Mouse (Mus musculus) kidney, embryonic 14.5 days (tissue): Measurements from ENCODE around the gene Unc13d. TPM values are rescaled to one million over a fixed set of nuclear protein-coding genes. Genes with fewer than 3 reads are reported as not detected.
"Not testable (repeated sequence)": the region's sequence is repeated elsewhere in the genome, so short reads cannot be mapped to it uniquely, and the experiment has no call there.

ENCODE experiments used
- ATAC-seq: fragments of 200-750 bp; cut with Nextera tagmentation; 2 replicates; pipeline ENCODE4 v1.8.0; 2017; ENCODE audit warnings: moderate number of reproducible peaks, mild to moderate bottlenecking, moderate TSS enrichment, moderate library complexity; ENCODE audit not compliant: low FRiP score, low TSS enrichment
- H3K27ac ChIP-seq: fragments of 300-500 bp; sonication (generic); 2 replicates; pipeline ENCODE4 v1.5.1; 2014; ENCODE audit warnings: low read depth, mild to moderate bottlenecking, low read length, moderate library complexity, mixed read lengths
- H3K27me3 ChIP-seq: fragments of 300-500 bp; sonication (generic); 2 replicates; pipeline ENCODE4 v1.6.1; 2014; ENCODE audit warnings: mild to moderate bottlenecking, low read length; ENCODE audit not compliant: control insufficient read depth, insufficient read depth
- H3K36me3 ChIP-seq: fragments of 300-500 bp; sonication (generic); 2 replicates; pipeline ENCODE4 v1.6.1; 2014; ENCODE audit warnings: low read length, mixed read lengths; ENCODE audit not compliant: control insufficient read depth, insufficient read depth
- H3K4me1 ChIP-seq: fragments of 300-500 bp; sonication (generic); 2 replicates; pipeline ENCODE4 v1.6.1; 2014; ENCODE audit warnings: low read length, mixed read lengths; ENCODE audit not compliant: control insufficient read depth, insufficient read depth
- H3K4me2 ChIP-seq: fragments of 300-500 bp; sonication (generic); replicated peaks from 2 replicates; pipeline ENCODE4 v1.6.1; 2014; ENCODE audit warnings: low read depth, mild to moderate bottlenecking, low read length
- H3K4me3 ChIP-seq: fragments of 300-500 bp; sonication (generic); 2 replicates; pipeline ENCODE4 v1.5.1; 2014; ENCODE audit warnings: mild to moderate bottlenecking, low read length
- H3K9ac ChIP-seq: fragments of 300-500 bp; sonication (generic); 2 replicates; pipeline ENCODE4 v1.6.1; 2014; ENCODE audit warnings: low read depth, mild to moderate bottlenecking, low read length, moderate library complexity
- H3K9me3 ChIP-seq: fragments of 300-500 bp; sonication (generic); 2 replicates; pipeline ENCODE4 v1.6.1; 2016; ENCODE audit warnings: low read length; ENCODE audit not compliant: control insufficient read depth
- WGBS: fragments of 180-500 bp; shearing (Covaris S2); extraction: QIAGEN DNeasy Blood & Tissue Kit; methylation state at CpG from one replicate; pipeline ENCODE4 v1.1.7; 2014; 5-methylcytosine and 5-hydroxymethylcytosine counted together
- polyA plus RNA-seq: library from polyadenylated mRNA; unstranded; fragments of >200 nt; fragmentation: Nextera tagmentation; extraction: Ambion mirVana; gene quantifications from 2 replicates; pipeline ENCODE4 v1.2.1, GENCODE M21; 2014

Unc13d gene
- polyA plus RNA-seq, 1 experiment from 2014 or later: 1.5 TPM

- Histone ChIP-seq H3K27me3 (no peaks in the 10 kb centered on the region), H3K9me3 (0 out of 2 replicates have a peak, but pooled peaks cover 2% of the 10 kb centered on the region), H3K4me1 (0 out of 2 replicates have a peak, but pooled peaks cover 6% of the 10 kb centered on the region), H3K27ac (no peak overlapping the region; the same call in 1 of the 2 replicates), H3K4me2 (no peak overlapping the region), H3K36me3 (no peaks in the 10 kb centered on the region), H3K9ac (no peak overlapping the region), H3K4me3 (no peak overlapping the region)
- ATAC-seq: no peak
- 68% methylated on average over 3 of the region's 3 CpGs for WGBS
Measured at GRCm38 (mm10) chr11:116095573-116095972, 17.8 kb upstream of the Unc13d start.

DNA sequence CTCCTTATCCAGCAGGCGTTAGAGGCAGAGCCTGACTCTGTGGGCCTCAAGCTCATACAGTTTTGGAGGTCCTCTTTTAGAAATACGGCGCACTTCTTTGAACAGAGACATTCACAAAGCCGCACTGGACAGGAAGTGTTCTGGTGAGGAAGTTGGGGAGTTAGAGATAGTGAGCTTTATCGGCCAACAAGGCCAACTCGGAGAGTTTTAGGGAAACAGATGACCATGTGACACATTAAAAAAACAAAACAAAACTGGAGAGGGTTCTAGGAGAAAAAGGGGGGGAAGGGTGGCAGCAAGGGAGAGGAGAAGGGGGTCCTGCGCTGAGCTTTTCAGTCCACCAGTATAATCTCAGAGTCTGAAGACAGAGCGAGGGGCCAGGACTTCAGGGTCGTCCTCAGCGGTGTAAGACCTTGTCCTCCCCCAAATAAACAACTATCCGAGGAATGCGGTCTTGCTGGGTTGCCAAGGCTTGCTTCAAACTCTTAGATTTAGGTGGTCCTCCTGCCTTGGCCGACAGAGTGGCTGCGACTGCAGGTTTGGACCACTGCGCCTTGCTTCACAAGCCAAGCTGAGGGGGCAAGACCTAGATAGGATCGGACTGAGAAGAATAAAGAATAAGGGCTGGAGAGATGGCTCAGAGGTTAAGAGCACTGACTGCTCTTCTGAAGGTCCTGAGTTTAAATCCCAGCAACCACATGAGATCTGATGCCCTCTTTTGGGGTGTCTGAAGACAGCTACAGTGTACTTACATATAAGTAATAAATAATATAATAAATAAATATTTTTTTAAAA, 16.2 kb upstream of the Unc13d start:
- 54% methylated on average over 16 of the region's 16 CpGs for WGBS
- Histone ChIP-seq H3K9me3 (0 out of 2 replicates have a peak, but pooled peaks cover 2% of the 10 kb centered on the region), H3K4me3 (no peak overlapping the region), H3K4me1 (0 out of 2 replicates have a peak, but pooled peaks cover 6% of the 10 kb centered on the region), H3K27ac (peak overlapping the region; percentile 1; the same call in 1 of the 2 replicates), H3K36me3 (no peaks in the 10 kb centered on the region), H3K27me3 (no peaks in the 10 kb centered on the region), H3K9ac (no peak overlapping the region), H3K4me2 (no peak overlapping the region; the same call in 1 of the 2 replicates)
- no peak for ATAC-seq

DNA sequence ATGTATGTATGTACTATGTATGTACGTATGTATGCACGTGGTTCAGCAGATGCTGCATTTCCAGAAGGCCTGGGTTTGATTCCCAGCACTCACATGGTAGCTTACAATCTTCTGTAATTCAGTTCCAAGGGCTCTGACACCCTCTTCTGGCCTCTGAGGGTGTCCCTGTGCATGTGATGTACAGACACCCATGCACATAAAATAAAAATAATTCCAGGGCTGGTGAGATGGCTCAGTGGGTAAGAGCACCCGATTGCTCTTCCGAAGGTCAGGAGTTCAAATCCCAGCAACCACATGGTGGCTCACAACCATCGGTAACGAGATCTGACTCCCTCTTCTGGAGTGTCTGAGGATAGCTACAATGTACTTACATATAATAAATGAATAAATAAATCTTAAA, 15.2 kb upstream of the Unc13d start:
- not testable (repeated sequence) for H3K9me3 ChIP-seq, H3K27me3 ChIP-seq, H3K4me1 ChIP-seq, H3K4me3 ChIP-seq, H3K27ac ChIP-seq, H3K9ac ChIP-seq, ATAC-seq, H3K4me2 ChIP-seq, H3K36me3 ChIP-seq
- 96% methylated on average over 6 of the region's 6 CpGs for WGBS

- Histone ChIP-seq H3K36me3 (no peaks in the 10 kb centered on the region), H3K4me2 (no peak overlapping the region), H3K9me3 (0 out of 2 replicates have a peak, but pooled peaks cover under 1% of the 10 kb centered on the region), H3K27me3 (no peaks in the 10 kb centered on the region), H3K9ac (no peak overlapping the region), H3K4me1 (peaks cover 10% of the 10 kb centered on the region; the same call in 1 of the 2 replicates), H3K4me3 (no peak overlapping the region), H3K27ac (no peak overlapping the region)
- 84% methylated on average over 6 of the region's 6 CpGs for WGBS
- no peak for ATAC-seq
Measured at GRCm38 (mm10) chr11:116091591-116091990, 13.8 kb upstream of the Unc13d start.

DNA sequence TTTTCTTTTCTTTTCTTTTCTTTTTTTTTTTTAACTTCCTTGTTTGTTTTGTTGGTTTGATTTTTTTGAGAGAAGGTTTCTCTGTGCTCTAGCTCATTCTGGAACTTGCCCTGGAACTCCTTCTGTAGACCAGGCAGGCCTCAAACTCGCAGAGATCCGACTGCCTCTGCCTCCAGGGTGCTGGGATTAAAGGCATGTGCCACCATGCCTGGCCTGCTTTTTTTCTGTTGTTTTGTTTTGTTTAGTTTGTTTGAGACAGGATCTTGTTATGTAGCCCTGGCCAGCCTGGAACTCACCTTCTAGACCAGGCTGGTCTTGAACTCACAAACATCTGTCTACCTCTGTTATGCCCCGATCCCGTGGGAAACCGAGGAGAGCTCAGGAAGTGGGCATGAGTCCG, 11.8 kb upstream of the Unc13d start:
- Histone ChIP-seq H3K9me3 (no peaks in the 10 kb centered on the region), H3K27ac (no peak overlapping the region), H3K9ac (no peak overlapping the region), H3K4me2 (no peak overlapping the region), H3K4me1 (peaks cover 19% of the 10 kb centered on the region), H3K4me3 (no peak overlapping the region), H3K36me3 (no peaks in the 10 kb centered on the region), H3K27me3 (no peaks in the 10 kb centered on the region)
- 92% methylated on average over 6 of the region's 6 CpGs for WGBS
- ATAC-seq: no peak

GRCm38 (mm10) chr11:116088741-116089394, 11.1 kb upstream of the Unc13d start:
- H3K36me3 ChIP-seq: peaks cover 4% of the 10 kb centered on the region; the same call in 1 of the 2 replicates
- H3K9ac ChIP-seq: no peak overlapping the region
- no peak overlapping the region for H3K27ac ChIP-seq
- no peak overlapping the region for H3K4me2 ChIP-seq
- H3K27me3 ChIP-seq: no peaks in the 10 kb centered on the region
- 84% methylated on average over 11 of the region's 11 CpGs for WGBS
- no peaks in the 10 kb centered on the region for H3K9me3 ChIP-seq
- H3K4me3 ChIP-seq: no peak overlapping the region
- ATAC-seq: no peak
- H3K4me1 ChIP-seq: peaks cover 16% of the 10 kb centered on the region

- Histone ChIP-seq H3K27ac (no peak overlapping the region), H3K9me3 (no peaks in the 10 kb centered on the region), H3K9ac (no peak overlapping the region), H3K36me3 (peaks cover 10% of the 10 kb centered on the region), H3K4me2 (peak overlapping the region; percentile 54; the same call in 1 of the 2 replicates), H3K4me1 (peaks cover 12% of the 10 kb centered on the region), H3K27me3 (no peaks in the 10 kb centered on the region), H3K4me3 (no peak overlapping the region)
- WGBS: 91% methylated on average over 8 of the region's 8 CpGs
- no peak for ATAC-seq
Measured at GRCm38 (mm10) chr11:116088188-116088587, 10.4 kb upstream of the Unc13d start.

DNA sequence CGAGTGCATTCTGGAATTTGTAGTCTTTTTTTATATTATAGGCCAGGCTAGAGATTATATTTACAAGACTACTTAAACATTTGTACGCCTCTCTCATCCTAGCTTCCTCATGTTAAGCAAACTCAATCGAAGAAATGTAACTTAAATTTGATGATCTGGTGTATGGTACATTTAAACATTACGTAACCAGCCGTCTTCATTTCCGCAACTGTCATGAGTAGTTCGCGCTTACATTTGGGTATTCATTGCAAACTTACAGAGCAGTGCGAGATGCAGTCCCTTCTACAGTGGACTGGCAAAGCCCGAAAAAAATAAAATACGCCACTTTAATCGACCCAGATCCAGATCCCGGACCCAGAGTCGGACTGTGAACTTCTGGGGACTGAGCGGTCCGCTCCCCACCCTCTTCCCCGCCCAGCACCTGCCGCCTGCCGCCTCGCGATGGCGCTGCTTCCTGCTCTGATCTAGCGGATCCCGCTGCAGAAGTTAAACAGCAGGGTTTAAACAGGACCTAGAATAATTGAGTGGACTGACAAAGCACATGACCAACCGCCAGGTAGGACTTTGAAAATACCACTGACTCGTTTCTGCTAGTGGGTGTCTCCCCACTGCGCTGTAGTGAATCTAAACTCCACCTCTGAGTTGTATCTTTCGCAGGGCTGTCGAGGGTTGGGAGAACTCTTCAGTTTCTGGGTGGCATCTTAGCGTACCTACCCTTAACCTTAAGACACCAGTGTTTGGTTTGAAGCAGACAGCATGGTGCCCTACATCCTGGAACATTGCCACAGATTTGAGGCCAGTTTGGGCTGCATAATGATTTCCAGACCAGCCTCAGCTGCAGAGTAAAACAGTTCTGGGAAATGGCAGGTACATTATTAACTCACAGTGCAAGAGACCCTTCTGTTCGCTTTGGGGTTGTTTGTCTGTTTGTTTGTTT, 9.7 kb upstream of the Unc13d start:
- WGBS: 4% methylated on average over 31 of the region's 31 CpGs
- Histone ChIP-seq H3K4me3 (peak overlapping the region; percentile 50), H3K9me3 (no peaks in the 10 kb centered on the region), H3K4me2 (peak overlapping the region; percentile 54), H3K36me3 (peaks cover 16% of the 10 kb centered on the region), H3K9ac (peak overlapping the region; percentile 50; the same call in 1 of the 2 replicates), H3K4me1 (peaks cover 12% of the 10 kb centered on the region), H3K27ac (peak overlapping the region; percentile 76), H3K27me3 (no peaks in the 10 kb centered on the region)
- ATAC-seq: peak; percentile 69
